Mouse (Mus musculus): ENCODE measurements around the gene Pkig.

- TF ChIP-seq POLR2A (IDR thresholded peaks at IDR 0.05; ENCODE audit: borderline replicate concordance, extremely low read depth, insufficient read depth, insufficient read length, poor library complexity, severe bottlenecking) (no peak), CTCF (IDR thresholded peaks at IDR 0.05; ENCODE audit: borderline replicate concordance, extremely low read depth, insufficient read depth, insufficient read length) (no peak)
Observed at GRCm38 (mm10) chr2:163620451-163620850, 37.7 kb upstream of the Pkig start.
